Mouse (Mus musculus) ES-CJ7 (cell line): ENCODE data around the gene Gemin6.
"Not testable (repeated sequence)": the region's sequence is repeated elsewhere in the genome, so short reads cannot be mapped to it uniquely, and the experiment has no call there.

ENCODE experiments used
- DNase-seq: peaks from one replicate; pipeline ENCODE4 v3.0.0; 2011; ENCODE audit warnings: low read depth, low spot score

Gemin6 gene

DNA sequence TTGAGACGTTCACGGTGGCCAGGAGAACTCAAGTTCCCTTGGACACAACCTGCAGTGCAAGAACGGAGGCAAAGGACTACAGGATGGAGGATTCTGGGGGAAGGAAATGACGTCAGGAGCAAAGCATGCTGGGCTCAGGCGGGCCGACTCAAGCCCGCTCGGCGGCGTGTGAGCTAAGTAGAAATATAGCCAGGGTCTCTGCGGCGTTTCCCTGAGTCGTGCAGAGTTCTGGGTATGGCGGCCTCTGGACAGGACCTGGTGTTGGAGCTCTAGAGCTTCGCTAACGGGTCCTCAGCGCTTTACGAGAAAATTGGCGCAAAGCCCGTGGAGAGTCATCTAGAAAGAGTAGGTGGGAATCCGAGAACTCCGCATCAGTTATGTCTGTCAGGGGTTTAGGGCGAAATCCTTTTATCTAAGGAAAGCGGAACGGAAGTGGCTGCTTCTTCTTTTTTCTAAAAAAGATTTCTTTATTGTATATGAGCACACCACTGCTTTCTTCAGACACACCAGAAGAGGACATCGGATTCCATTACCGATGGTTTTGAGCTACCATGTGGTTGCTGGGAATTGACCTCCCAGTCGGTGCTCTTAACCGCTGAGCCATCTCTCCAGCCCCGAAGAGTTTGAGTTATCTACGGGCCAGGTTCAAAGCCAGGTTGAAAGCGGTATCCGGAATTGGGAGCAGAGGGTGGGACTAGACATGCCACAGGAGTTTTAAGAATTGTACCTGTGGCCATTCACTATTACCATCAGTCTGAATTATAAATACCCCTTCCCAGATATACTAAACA, at the start of gene Gemin6:
Gemin6 (plus strand) TSS at position 116 of the 791 bp plus-strand sequence.
- peak; percentile 94 for DNase-seq

DNA sequence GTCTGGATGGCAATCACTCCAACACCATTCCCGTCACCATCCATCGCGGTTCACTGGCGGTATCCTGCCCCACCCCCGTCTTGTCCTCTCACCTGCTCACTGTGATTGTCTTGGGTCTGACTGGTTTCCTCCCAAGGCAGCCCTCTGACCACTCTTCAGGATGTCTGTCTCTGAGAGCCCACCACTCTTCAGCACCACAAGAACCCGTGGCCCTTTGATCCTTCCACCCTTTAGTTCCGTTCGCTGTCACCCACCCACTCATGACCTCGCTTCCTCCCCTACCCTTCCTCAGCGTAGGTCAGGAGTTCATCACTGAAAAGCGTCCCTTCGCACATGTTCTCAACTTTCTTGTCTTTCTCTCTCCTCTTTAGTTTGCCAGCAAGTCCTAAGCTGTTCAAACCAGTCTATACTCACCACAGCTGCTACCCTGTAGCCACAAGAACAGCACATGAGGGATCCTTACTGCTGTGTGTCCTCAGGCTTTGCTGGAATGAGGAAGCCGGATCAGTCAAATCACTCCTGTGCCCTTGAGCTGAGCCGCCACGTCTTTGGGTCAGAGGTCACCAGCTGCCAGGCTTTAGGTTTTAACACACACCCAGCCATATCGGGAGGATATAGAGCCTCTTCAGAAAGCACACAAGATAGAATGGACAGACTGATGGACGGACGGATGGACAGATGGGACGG, 49.4 kb upstream of the Gemin6 start:
- DNase-seq = peak; percentile 79

DNA sequence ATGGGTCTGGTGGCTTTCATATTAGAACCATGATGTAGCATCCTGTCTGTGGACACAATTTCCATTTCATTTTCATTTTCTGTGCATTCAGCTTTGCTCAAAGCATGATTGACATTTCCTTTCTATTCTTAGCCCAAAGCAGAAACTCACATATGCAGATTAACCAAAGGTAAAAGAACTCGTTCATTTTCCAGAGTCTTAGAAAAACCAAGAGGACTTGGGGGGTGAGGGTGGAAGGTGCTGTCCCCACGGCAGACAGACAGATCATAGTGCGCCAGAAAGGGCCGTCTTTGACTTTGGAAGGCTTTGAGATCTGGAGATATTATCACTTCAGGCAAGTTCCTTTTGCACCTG, 48.9 kb upstream of the Gemin6 start:
- no peak for DNase-seq

DNA sequence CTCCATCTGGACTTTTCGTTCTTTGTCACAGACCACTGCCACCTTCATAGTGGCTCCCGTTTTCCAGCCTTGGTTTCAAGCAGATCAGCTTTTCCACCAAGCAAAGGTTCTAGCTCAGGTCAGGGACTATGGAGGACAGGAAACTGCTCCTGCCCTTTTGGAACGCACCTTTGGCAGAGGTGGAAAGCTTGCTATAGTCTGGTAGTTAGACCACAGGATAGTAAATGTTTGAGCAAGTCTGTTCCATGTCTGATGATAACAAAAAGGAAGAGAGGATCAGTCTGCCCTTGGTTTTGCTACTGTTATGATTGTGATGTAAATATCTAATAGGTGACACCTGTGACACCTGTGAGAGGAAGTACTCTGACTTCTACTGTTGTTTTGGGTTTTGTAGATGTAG, 48.3 kb upstream of the Gemin6 start:
- DNase-seq = no peak

DNA sequence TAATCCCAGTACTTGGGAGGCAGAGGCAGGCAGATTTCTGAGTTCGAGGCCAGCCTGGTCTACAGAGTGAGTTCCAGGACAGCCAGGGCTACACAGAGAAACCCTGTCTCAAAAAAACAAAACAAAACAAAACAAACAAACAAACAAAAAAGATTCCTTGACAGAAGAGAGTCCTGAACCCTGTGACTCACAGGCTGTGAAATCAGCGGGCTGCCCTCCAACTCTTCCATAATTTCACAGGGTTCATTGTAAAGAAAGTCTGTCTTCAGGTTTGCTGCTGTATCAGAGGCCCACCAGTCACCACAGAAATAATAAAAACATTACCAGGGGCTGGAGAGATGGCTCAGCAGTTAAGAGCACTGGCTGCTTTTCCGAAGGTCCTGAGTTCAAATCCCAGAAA, 45.4 kb upstream of the Gemin6 start:
- DNase-seq = not testable (repeated sequence)

DNA sequence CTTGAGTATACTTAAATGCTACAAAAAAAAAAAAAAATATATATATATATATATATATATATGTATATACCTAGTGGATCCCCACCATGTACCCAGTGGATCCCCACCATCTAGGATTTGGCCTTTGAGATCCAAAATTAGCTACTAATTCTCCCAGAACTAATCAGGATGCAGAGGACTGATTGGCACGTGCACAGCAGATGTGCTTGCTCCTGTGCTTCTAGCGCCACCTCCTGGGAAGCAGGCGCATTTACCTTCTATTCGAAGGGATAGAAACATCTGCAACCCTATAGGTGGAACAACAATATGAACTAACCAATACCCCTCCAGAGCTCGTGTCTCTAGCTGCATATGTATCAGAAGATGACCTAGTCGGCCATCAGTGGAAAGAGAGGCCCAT, 44.3 kb upstream of the Gemin6 start:
- peak; percentile 86 for DNase-seq

DNA sequence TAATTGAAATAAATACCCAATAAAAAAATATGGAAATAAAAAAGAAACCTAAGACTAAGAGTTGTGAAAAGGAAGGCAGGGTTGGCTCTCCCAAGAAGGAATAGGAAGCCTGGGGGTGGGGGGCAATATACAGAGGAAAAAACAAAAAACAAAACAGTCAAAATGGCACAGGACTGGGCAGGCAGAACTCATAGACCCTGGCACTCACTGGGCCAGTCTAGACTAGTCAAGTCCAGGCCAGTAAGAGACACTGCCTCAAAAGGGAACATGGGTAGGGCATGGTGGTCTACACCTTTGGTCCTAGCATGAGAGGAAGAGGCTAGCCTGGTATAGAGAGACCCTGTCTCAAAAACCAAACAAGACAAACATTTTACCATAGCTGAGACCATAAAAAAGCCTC, 43.8 kb upstream of the Gemin6 start:
- DNase-seq = no peak

DNA sequence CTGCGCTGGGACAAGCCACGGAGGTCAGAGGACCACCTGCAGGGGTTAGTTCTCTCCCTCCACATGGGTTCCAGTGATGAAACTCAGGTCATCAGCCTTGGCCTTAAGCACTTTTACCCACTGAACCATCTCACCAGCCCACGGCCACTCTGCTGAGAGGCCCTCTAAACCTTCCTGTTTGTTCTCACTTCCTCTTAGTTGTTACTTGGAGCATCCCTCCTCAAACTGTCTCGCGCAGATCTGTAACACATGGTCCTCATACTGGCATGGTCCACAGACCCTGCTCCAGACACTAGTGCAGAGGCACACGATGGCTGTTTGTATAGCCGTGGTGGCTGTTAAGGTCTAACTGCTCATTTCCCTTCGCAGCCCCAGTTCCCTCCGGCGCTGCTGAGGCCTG, 40.6 kb upstream of the Gemin6 start:
- no peak for DNase-seq

DNA sequence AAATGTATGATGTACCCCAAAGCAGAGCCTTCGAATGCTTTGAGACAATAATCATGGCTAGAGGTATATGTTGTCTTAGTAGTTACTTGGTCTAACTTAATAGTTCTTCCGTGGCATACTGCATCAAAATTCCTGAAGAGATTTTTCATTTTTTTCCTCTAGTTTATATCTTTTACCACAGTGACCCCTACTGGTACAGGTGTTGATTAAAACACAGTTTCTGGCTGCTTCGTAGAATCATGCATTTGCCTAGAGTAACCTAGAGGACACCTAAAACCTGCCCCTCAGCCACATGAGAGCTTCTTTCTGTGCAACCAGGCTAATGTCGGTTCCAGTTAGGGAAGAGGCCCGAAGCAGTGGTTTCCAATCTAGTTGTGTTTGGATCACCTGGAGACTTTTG, 31.2 kb upstream of the Gemin6 start:
- DNase-seq = peak; percentile 34

DNA sequence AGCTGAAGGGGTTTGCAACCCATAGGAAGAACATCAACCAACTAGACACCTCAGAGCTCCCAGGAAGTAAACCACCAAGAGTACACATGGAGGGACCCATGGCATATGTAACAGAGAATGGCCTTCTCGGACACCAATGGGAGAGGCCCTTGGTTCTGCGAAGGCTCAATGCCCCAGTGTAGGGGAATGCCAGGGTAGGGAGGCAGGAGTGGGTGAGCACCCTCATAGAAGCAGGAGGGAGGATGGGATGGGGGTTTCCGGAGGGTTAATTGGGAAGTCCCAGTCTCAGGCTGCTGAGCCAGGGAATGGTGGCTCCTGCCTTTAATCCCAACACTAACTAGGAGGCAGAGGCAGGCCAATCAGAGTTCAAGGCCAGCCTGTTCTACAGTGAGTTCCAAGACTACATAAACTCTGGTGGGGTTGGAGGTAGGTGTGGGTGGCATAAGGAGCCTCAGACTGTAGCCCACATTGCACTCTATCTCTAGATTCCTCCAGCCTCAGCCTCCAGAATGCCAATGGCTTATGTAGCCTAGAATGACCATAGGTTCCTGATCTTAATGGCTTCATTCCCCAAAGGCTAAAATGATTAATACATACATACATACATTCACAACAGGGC, 25.0 kb upstream of the Gemin6 start:
- peak; percentile 36 for DNase-seq

DNA sequence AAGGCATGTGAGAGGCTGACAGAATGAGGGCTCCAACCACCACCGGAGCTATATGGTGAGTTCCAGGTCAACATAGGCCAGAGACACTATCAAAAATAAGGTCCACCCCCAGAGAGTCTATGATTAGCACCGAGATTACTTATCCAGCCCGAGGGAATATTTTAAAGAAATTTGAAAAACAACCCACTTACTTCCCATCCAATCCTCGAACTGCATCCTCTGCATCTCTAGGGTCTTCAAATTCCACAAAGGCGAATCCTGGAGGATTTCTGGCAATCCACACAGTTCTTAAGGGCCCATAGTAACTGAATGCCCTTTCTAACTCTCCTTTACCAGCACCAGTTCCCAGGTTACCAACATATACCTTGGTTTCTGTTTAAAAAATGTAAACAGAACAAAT, 18.6 kb upstream of the Gemin6 start:
- no peak for DNase-seq

DNA sequence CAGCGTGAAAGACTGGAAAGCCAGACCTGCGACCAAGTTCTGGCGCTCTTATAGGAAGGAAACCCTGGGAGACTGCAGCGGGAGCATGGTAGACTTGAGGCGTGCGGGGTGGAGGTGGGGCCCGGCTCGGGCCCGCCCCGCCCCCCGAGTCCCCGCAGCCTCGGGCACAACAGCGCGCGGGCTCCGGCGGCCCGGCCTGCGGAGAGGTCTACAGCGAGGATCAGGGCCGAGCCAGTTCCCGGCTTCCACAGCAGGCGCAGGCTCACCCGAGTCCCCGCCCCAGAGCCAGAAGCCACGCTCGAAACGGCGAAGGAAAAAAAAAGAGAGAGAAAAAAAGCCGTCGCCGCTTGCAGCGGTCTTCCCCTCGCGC, 18.0 kb upstream of the Gemin6 start:
- peak; percentile 37 for DNase-seq

DNA sequence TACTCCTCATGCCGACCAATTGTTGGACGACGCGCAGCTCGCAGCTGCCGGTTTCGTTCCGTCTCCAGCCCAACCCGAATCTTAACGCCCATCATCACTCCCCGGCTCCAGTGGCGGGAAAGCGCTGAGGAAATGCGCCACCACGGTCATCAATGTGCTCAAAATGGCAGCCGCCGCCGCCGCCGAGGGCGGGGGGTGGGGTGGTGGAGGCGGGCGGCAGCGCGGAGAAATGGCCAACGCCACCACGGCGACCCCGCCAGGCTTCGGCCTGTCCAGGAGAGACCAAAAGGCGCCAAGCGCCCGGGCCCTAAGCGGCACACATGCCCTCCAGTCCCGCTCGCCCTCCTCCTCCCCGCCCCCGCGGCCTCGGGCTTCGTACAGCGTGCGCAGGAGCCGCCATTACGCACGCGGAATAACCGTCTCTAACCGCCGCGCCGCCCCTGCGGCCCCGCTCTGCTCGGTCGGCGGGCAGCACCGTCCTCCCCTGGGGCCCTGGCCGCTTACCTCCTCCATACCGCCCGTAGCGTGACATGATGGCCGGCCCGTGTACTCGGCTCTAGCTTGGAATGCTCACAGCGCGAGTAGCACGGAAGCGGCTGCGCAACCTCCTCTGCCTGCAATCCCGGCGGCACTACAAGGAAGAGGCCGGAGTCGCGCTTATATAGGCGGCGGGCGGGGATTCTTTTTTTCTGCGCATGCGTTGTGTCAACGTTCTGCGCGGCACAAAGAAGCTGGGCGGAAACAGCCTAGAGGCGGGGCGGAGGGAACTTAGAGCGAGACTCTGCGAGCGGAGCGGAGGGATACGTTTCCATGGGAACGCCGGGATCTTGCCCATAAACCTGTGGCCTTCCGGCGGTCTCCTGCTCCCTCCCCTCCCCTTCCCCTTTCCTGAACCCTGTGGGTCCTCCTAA, 17.3 kb upstream of the Gemin6 start, which contains the start of the genes Srsf7 and Ttc39d:
Srsf7 (minus strand) TSS at position 637 of the 911 bp plus-strand sequence.
Ttc39d (plus strand) TSS at position 790 of the 911 bp plus-strand sequence.
- DNase-seq = peak; percentile 99

DNA sequence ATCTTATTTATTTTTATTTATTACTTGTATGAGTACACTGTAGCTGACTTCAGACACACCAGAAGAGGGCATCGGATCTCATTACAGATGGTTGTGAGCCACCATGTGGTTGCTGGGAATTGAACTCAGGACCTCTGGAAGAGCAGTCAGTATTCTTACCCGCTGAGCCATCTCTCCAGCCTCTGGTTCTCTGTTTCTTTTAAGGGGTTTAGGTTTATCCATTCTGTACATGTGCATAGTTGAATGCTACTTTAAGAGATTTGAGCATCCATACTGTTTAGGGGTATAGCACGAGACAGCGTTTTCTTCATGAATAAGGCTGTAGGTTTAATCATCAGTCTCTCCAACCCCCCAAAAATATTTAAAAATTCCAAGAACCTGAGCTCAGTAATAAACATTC, 10.2 kb upstream of the Gemin6 start:
- DNase-seq = not testable (repeated sequence)

DNA sequence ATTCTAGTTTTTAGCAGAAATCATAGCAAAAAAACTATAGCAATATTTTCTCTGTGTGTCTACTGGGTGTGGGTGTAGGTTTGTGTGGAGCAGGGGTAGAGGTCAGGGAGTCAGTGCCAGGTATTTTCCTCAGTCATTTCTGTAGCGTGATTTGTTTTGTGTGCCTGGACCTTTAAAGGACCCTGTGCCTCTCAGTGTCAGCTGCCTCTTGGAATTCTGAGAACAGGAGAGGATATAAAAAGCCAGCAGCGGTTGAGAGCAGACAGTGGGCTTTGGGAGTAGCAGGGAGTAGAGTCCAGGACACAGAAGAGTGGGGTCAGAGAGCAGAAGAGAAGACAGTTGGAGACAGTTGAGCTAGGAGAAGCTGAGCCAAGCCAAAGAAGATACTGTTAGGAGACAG, 4.1 kb upstream of the Gemin6 start:
- DNase-seq = no peak

DNA sequence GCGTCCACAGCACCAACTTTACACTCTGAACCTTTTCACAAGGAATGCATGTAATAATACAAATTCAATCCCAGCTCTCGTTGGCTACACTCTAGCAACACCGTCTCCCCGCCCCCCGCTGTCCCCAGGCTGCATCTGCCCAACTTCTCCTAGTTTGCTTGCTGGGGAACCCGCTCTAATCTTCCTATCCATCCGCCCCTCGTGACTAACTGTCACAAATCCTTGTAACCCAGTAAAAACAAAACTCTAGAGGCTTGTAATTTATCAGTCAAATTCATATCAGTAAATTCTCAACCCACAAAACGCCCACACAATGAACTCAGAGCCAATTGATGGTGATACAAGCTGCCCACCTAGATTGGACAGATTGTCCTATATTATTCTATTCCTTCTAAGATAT, 3.0 kb upstream of the Gemin6 start:
- no peak for DNase-seq

DNA sequence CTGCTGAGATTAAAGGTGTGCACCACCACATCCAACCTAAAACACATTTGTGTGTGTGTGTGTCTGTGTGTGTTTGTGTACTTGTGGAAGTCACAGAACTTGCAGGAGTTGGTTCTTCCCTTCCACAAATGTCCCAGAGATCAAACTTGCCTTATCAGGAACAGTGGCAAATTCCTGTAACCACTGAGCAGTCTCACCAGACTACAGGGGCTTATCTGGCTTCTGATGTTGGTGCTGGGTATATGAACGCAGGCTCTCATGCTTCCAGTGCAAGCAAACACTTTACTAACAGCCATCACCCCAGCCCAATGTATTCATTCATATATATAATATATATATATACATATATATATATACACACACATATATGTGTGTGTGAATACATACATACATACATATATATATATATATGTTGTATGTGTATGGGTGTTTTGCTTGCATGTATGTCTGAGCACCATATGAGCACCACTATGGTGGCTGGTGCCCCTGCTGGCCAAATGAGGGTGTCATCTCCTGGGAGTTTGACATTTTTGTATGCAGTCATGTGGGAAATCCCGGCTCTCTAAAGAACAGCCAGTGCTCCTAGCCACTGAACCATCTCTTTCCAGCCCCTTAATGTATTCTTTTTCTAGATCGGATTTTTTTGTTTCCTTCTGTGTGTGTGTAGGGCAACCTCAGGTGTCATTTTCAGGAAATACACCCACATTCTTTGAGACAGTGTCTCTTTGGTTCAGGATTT, 2.2 kb upstream of the Gemin6 start:
- peak; percentile 47 for DNase-seq

DNA sequence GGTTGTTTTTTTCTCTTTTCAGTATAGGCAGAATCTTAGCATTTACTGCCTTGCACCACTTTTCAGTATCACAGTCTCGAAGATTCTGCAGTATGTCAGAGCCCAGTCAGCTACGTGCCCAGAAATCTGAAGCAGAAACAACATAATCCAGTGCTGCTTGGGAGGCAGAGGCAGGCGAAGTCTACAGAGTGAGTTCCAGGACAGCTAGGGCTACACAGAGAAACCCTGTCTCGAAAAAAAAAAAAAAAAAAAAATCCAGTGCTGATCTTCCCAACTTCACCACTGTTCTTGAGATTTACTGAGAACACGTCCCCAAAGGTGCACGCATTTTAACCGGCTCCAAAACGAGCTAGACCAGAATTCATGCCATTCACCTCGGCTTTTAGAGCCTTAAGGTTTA, 412 bp upstream of the Gemin6 start:
- DNase-seq = no peak

DNA sequence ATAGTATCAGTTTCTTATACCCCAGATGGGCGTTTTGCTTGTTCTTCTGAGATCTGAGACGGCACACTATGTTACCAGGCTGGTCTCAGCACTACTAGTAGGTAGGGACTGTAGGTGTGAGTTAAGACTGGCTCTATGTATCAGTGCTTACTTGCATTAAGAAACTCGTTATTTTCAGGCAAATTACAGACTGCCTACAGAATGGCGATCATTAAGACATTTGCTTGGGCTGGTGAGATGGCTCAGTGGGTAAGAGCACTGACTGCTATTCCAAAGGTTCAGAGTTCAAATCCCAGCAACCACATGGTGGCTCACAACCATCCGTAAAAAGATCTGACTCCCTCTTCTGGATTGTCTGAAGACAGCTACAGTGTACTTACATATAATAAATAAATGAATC, 901 bp downstream of the Gemin6 start:
- peak; percentile 34 for DNase-seq

DNA sequence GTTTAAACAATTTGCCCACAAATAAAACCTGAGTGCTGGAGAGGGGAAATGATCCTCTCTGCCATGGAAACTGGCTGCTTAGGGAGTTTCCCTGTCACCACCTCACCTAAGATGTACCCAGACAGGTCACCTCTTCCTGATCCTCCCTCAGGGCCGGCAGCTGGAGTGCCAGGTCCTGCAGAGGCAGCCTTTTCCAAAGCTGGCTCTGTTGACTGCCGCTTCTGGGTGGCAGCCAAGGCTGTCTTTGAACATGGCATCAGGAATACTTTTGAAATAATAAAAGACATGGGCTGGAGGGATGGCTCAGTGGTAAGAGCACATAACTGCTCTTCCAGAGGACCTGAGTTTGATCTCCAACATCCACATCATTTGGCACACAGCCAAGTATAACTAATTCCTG, 5.2 kb downstream of the Gemin6 start:
- no peak for DNase-seq

DNA sequence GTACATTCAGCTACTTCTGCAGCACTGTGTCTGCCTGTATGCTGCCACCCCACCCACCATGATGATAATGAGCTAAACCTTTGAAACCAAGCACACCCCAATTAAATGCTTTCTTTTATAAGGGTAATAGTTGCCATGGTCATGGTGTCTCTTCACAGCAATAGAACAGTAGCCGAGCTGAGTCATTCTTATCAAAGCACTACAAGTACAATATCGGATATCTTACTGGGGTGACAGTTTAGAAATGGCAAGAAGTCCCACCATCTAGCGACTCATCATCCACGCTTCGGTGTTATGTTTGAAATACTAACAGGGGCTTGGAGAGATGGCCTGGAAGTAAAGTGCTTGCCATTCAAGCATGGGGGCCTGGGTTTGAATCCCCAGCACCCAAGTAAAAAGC, 9.6 kb downstream of the Gemin6 start:
- no peak for DNase-seq
